Mouse (Mus musculus): ENCODE results near the gene Gm49325. TPM values are rescaled to one million over a fixed set of nuclear protein-coding genes. Genes with fewer than 3 reads are reported as not detected.

The Gm49325 gene
- 1 to 10 TPM; 6.5 to 7.4 TPM for total RNA-seq (2021)
- long read RNA-seq, experiment 1, partial matches to known transcripts: 0 of 25 reads
- long read RNA-seq, experiment 1, other reads (novel, unspliced or antisense): 25 of 25 reads
- long read RNA-seq, experiment 2, partial matches to known transcripts: 0 of 14 reads
- long read RNA-seq, experiment 2, other reads (novel, unspliced or antisense): 14 of 14 reads

DNA sequence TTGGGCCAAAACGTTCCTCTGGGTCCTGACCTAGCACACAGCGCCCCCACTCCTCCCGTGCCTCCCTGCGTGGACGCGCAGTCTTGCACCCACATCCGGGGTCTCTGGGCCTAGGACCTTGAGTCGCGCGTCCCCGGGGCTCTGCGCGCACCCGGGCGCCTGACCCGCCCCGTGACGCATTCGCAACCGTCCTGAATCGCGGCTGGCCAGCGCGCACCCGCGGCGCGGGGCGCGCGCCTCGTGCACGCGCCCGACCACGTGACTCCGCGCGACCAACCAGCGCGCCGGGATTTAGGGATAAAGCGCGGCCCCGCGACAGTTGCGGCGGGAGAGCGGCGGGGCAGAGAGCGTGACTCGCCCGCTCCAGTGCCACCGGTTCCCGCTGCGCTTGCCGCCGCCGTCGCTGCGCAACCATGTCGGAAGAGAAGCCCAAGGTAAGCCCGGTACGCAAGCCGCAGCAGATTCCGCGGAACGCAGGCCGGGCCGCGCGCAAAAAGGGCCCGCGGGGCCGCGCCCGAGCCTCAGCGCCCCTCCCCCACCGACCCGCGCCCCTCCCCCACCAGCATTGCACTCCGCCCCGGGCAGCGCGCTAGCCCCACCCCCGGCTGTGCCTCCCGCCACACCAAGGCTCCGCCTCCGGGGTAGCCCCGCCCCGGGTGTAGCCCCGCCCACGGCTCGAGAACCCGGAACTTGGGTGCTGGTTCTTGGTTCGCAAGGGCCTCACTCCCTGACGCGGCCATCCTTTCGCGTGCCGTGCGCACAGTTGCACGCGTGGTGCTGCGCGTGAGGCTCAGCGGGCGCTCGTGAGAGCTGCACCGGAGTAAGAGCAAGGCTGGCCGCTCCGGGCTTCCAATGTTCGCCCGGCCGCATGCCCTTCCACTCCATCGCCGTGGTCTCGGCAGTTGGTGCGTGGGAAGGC lies at the start of gene Gm49325, which contains the start of gene Sumo3:
Gm49325 (plus strand) TSS at position 290 of the 919 bp plus-strand sequence.
Sumo3 (plus strand) TSS at position 190 of the 919 bp plus-strand sequence.
- DNase-seq: peak; percentile 98

DNA sequence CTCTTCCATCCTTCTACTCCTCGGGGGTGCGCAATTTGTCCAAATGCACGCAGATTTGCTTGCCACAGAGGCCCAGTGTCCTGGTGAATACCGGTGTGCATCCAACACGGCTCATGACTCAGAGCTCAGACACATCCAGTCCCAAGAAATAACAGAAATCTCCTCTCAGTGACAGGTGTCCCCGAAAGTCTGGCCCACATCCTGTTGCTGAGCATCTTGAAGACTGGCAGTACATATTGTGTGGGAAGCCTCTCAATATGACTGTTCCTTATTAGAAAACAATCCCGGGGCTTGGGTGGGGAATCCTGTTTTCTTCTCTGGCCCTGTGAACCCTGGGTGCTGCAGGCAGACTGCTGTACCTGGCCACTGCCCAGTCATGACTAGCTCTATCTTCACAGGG lies 49.4 kb upstream of the Gm49325 start:
- DNase-seq: no peak

DNA sequence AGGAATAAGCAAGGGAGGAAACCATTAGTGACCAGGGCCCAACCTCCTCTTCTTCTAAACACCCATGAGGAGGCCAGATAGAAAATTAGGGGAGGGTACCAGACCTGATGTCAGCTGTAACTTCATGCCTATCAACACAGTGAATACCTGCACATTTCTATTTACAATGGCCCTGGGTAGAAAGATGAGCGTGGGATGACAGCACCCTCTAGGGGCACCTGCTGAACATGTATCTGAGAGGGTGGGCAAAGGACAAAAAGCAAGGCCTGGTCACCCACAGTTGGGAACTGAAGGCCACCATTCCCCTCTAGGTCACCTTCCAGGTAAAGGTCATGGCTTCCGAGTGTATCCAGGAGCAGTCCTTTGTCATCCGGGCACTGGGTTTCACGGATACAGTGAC lies 48.4 kb upstream of the Gm49325 start:
- no peak for DNase-seq

GRCm38 (mm10) chr10:77560090-77560489 lies 45.9 kb upstream of the Gm49325 start:
- DNase-seq: no peak

DNA sequence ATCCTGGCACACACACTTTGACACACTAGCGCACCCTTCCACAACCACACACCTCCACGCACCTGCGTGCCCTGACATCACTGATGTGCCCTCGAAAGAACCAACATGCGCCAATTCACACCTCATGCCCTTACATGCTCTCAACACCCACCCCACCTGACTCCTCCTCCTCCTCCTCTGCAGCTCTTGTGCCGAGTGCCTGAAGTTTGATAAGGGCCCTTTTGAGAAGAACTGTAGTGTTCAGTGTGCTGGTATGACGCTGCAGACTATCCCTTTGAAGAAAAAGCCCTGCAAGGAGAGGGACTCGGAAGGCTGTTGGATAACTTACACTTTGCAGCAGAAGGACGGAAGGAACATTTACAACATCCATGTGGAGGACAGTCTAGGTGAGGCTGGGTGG lies 45.2 kb upstream of the Gm49325 start:
- DNase-seq: no peak

GRCm38 (mm10) chr10:77561508-77561907 lies 44.5 kb upstream of the Gm49325 start:
- no peak for DNase-seq

GRCm38 (mm10) chr10:77565005-77565404 lies 41.0 kb upstream of the Gm49325 start:
- no peak for DNase-seq

GRCm38 (mm10) chr10:77566651-77567050 lies 39.3 kb upstream of the Gm49325 start:
- peak; percentile 74 for DNase-seq

DNA sequence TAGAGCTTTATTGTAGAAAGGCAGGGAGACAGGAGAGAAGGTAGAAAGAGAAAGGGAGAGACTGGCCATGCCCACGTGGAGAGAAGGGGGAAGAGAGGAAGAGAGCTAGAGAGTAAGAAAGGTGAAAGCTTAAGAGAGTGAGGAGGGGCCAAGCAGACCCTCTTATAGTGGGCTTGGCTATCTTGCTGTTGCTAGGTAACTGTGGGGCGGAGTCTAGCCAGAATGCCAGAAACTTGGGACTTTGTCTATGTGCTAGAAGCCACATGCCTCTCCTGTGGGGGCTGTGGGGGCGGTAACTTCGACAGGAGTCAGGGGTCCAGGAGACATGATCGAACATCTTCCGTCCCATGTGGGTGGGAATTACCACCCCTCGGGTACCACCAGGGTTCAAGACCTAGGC lies 36.5 kb upstream of the Gm49325 start:
- DNase-seq: no peak

- no peak for DNase-seq
Observed at GRCm38 (mm10) chr10:77569973-77570658, 35.9 kb upstream of the Gm49325 start.

DNA sequence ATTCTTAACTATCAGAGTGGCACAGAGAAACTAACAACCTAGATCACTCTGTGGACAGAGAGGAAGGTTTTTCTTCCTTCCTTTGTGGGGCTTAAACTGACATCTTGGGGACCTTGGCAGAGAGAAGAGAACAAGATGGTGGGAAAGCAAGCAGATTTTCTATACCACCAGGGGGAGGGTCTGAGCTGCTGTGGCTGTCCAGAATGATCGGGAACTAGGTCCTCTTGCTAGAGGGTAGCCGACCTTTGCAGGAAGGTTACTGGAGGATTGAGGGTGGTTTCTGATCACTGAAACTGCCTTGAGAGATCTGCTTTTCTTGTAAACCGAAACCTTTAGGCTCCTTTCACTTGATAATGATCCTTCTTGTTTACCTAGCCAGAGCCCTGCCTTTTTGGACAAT lies 33.8 kb upstream of the Gm49325 start:
- no peak for DNase-seq

DNA sequence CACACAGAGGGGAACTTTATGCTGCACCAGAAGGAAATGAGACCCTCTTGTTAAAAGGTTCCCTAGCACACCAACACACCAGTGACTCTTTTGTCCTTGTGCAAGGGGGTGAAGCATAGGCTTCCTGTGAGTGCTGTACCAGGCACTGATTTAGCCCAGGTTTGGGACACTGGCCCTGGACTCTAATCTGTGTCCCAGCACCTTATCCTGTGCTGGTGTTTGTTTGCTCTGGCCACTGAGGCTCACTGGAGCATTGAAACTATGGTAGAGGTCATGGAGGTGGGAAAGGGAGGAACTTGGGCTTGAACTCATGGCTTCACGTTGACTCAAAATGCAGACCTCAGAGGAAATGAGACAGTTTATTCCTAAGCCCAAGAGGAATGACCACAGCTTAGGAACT lies 32.8 kb upstream of the Gm49325 start:
- no peak for DNase-seq

GRCm38 (mm10) chr10:77580027-77580920 lies 25.7 kb upstream of the Gm49325 start:
- peak; percentile 23 for DNase-seq

DNA sequence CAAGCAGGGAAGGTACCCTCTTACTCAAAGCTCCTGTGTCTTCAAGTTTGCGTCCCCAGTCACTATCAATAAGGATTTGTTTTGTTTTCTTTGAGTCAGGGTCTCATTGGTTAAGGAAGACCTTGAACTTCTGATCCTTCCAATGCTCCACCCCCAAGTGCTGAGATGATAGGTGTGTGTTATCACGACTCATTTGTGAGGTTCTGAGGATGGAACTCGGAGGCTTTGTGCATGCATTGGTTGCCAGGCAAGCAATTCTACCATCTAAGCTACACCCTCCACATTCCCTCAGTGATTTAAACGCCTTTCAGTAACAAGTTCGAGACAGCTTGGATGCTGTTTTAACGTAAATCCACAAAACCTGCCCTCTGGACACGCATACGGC lies 25.0 kb upstream of the Gm49325 start:
- no peak for DNase-seq

DNA sequence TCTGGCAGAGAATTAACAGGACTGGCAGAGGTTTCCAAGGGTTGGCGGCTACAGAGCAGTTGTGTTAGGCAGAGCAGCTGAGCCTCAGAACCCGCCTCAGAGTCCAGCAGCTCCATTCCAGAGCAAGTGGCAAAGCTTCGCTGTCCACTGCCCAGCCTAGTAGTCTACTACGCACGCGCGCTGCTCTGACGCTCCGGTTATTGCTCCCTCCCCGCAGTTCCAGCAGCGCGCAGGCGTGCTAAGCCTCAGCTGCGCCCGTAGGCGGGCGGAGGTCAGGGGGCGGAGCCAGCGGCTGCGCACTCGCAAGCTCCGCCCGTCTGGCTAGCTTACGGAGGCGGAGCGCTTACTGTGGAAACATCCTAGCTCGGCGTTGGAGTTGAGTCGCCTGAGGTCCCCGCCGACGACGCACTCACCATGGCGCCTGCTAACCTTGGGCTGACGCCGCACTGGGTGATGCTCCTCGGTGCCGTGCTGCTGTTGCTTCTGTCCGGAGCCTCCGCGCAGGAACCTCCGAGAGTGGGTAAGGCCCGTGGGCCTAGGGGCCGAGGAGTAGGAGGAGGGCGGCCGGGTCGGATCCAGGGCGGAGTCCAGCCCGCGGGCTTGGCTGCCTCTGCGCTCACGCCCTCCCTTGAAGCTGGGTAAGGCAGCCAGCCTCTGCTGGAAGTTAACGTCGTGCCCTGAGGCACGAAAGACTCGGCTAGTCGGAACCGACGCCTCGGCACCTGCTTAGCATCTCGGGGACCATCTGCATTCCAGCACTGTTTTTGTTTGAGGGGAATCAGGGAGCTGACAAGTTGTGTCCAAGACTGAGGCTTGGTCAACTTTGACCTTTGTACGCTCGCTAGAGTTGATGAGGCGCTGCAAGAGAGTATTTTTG lies 24.4 kb upstream of the Gm49325 start, which contains the start of gene Pttg1ip:
Pttg1ip (plus strand) TSS at position 313 of the 877 bp plus-strand sequence.
- peak; percentile 97 for DNase-seq

GRCm38 (mm10) chr10:77582285-77582618 lies 23.7 kb upstream of the Gm49325 start:
- no peak for DNase-seq

GRCm38 (mm10) chr10:77583795-77584422 lies 22.1 kb upstream of the Gm49325 start:
- DNase-seq: peak; percentile 43

DNA sequence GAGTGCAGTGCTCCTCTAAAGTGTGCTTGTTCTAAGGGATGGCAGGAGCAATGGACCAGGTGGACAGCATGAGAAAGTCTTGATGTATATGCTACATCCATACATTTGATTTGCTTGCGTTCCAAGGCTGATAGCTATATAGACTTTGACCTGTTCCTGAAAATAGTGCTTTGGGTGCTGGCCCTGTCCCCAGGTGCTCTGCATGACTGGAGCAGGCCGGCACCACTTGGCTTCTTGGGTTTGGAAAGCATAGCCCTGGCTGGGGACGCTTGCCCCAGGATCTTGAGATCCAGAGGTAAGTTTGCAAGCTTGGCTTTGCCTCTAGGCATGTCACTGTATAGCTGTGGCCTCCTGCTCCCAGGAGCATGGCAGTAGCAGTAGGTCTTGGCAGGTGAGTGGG lies 19.4 kb upstream of the Gm49325 start:
- DNase-seq: no peak

- DNase-seq: no peak
Observed at GRCm38 (mm10) chr10:77587091-77587775, 18.8 kb upstream of the Gm49325 start.

DNA sequence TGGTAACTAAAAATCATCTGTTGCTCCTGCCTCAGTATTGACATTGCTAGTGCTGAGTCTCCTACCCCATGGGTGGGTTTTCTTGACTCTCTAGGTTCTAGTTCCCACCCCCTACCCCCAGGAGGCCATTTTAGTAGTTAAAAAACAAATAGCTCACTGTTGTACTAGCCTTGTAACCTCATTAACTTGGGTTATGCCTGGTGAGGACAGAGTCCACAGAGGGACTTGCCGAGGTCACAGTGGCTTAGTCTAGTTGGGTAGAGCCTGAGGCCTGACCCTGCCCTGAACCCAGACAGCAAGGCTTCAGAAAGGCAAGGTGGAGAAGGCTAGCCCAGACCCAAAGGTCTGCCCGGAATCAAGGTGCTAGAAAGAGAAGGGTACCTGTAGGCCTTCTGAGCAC lies 18.0 kb upstream of the Gm49325 start:
- DNase-seq: no peak

All from gastrocnemius, postnatal 25 days (tissue).